Mouse (Mus musculus): Measurements from ENCODE around the gene Vnn1.

GRCm38 (mm10) chr10:23920056-23920455, 25.6 kb downstream of the Vnn1 start, which contains the start of gene Taar1:
- TF ChIP-seq CTCF (IDR thresholded peaks at IDR 0.05; ENCODE audit: insufficient read depth, low read length) (no peak), POLR2A (IDR thresholded peaks at IDR 0.05; ENCODE audit: borderline replicate concordance, extremely low read depth, low read depth, low read length) (no peak)
